Mouse (Mus musculus) left cerebral cortex, adult 2 months (tissue): ENCODE results near the gene Arhgap15. TPM values are rescaled to one million over a fixed set of nuclear protein-coding genes. Genes with fewer than 3 reads are reported as not detected.

Experiments
- DNase-seq, 2 experiments: peaks; one replicate each; pipeline ENCODE4 v3.0.0; 2021 to 2022; ENCODE audit warnings: low spot score in 2 of 2, mixed read lengths in 1 of 2; ENCODE audit errors: extremely low spot score in 1 of 2
- H3K27ac ChIP-seq: fragments of 200-600 bp; 2 replicates; pipeline ENCODE4 v1.8.1; 2022
- H3K4me3 ChIP-seq: fragments of 200-600 bp; 2 replicates; pipeline ENCODE4 v1.8.1; 2022
- CTCF ChIP-seq: fragments of 200-600 bp; IDR thresholded peaks from 2 replicates; pipeline ENCODE4 v1.8.1; 2022; ENCODE audit warnings: antibody characterized with exemption, mild to moderate bottlenecking, moderate library complexity
- intact Hi-C: fragments of 180-260 bp; cut with DNase I; formaldehyde crosslinking; loops from one replicate; pipeline ENCODE4 v1.15.1; 2025
- total RNA-seq, 2 experiments: library from RNA; stranded (reverse); gene quantifications; 2 replicates each; pipeline ENCODE4 v1.2.3; 2021

The Arhgap15 gene
- total RNA-seq, 2 experiments from 2014 or later, result 9.7 to 12.8 TPM

GRCm38 (mm10) chr2:44419547-44420225, 671.1 kb downstream of the Arhgap15 start:
- H3K27ac ChIP-seq, result no peak overlapping the region
- no peak for TF ChIP-seq CTCF
- no peak for DNase-seq
- intact Hi-C loops, result no loop called here
- H3K4me3 ChIP-seq, result no peak overlapping the region

GRCm38 (mm10) chr2:44430521-44430920, 681.9 kb downstream of the Arhgap15 start:
- no peak for DNase-seq
- TF ChIP-seq CTCF, result no peak
- Histone ChIP-seq H3K27ac (no peak overlapping the region), H3K4me3 (no peak overlapping the region)
- intact Hi-C loops, result no loop called here

- intact Hi-C loops, result no loop called here
- H3K27ac ChIP-seq, result no peak overlapping the region
- DNase-seq, result no peak
- no peak overlapping the region for H3K4me3 ChIP-seq
- TF ChIP-seq CTCF, result no peak
These were observed 688.0 kb downstream of the Arhgap15 start for GRCm38 (mm10) chr2:44436652-44437051.

DNA sequence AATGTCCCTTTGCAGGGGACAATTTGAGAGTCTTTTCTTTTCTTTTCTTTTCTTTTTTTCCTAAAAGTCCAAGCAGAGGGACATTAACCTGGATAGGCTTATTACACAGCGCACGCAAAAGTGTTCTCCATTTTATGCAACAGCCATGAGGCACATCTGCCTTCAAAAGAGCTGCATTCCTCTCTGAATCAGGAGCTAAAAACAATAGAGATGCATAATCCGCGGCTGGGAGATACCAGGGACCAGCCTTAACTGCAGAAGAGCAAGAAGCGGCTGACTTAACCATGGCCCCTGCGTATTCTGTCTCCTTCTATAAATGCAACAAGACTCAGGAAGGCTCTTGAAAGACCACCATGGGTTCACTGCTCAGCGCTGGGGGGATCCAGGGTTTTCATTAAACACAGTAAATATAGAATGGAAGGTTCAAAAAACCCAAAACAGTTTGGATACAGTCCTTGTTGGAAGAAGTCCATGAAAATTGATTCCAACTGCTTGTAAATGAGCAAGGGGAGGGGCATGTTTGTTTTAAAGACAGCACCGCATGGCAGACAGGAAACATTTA, 689.0 kb downstream of the Arhgap15 start:
- TF ChIP-seq CTCF, result no peak
- no peak overlapping the region for H3K27ac ChIP-seq
- intact Hi-C loops, result no loop called here
- H3K4me3 ChIP-seq, result no peak overlapping the region
- no peak for DNase-seq

GRCm38 (mm10) chr2:44438070-44438469, 689.4 kb downstream of the Arhgap15 start:
- Histone ChIP-seq H3K4me3 (no peak overlapping the region), H3K27ac (no peak overlapping the region)
- intact Hi-C loops, result no loop called here
- TF ChIP-seq CTCF, result no peak
- no peak for DNase-seq

- TF ChIP-seq CTCF, result no peak
- H3K4me3 ChIP-seq, result no peak overlapping the region
- intact Hi-C loops, result no loop called here
- no peak overlapping the region for H3K27ac ChIP-seq
- DNase-seq, result no peak
These were observed 696.3 kb downstream of the Arhgap15 start for GRCm38 (mm10) chr2:44444938-44445337.

Other genes with a start within 250 kb of the Arhgap15 start
- gene Kynu, start 193.5 kb upstream of the Arhgap15 start, total RNA-seq, result not detected